In the genomic region with DNA sequence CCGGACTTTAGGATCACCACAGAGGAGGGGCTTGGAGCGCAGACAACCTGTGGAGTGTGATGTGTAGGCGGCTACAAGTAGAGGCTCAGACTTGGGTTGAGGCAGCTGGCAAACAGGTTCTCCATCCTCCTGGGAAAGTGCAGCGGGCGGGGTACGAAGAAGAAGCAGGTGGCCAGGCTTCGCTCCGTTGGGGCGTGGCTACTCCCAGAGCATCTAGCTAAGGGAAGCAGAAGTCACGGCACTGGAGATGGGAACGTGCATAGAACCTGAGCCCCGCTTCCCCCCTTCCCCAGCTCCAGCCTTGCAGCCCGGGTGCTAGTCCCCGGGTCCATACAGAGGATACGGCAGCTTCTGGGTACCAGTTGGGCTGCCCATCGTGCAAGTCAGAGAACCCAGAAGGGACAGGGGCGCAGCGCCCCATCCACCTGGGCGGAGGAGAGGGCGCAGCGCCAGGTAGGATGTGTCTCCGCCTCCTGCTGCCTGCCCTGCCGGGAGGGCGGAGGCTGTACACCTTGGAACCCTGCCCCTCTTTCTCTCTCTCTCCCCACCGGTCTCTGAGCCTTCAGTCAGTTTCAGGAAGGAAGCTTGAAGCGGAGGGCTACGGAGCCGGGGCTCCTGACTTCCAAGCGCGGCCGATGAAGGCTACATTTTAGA, we compare ENCODE assay signal across 9 mouse cellular contexts. TPM values are rescaled to one million over a fixed set of nuclear protein-coding genes. Genes with fewer than 3 reads are reported as not detected.
DNase-seq lines count a peak whose midpoint lies in the region; ATAC-seq lines count a peak whose summit lies in the region.
"Had no signal": no experiment of that assay in that cellular context is flagged by ENCODE, and none has a peak within 500 bp of the region (broad histone marks: within the 10 kb centered on the region; RNA-seq: fewer than 3 reads in every experiment).

Fut1 (plus strand) TSS at position 248 of the 654 bp plus-strand sequence.

- H3K27ac ChIP-seq in intestine, embryonic 16.5 days (ENCODE audit: low read length): no peak within 1 kb of the TSS
- peak within 1 kb of the TSS; percentile 43 for H3K27ac ChIP-seq in stomach, embryonic 16.5 days (ENCODE audit: low read length)

- peaks cover 3% of the 10 kb centered on the region; the same call in 1 of the 2 replicates for H3K4me1 ChIP-seq in intestine, embryonic 16.5 days (ENCODE audit: control insufficient read depth, insufficient read depth, low read length)
- H3K4me1 ChIP-seq in stomach, embryonic 16.5 days (ENCODE audit: control insufficient read depth, insufficient read depth, low read length): peaks cover 8% of the 10 kb centered on the region; the same call in 1 of the 2 replicates

- 6% methylated on average over 29 of the region's 31 CpGs for WGBS in intestine, embryonic 16.5 days
- 6% methylated on average over 30 of the region's 31 CpGs for WGBS in stomach, embryonic 16.5 days

- peak within 1 kb of the TSS; percentile 17 for H3K4me3 ChIP-seq in intestine, embryonic 16.5 days (ENCODE audit: low read length)
- peak within 1 kb of the TSS; percentile 30 for H3K4me3 ChIP-seq in stomach, embryonic 16.5 days (replicated peaks; ENCODE audit: low read length)

- no peaks in the 10 kb centered on the region for H3K36me3 ChIP-seq in intestine, embryonic 16.5 days (ENCODE audit: control insufficient read depth, insufficient read depth, low read length)
- no peaks in the 10 kb centered on the region for H3K36me3 ChIP-seq in stomach, embryonic 16.5 days (ENCODE audit: control insufficient read depth, insufficient read depth, low read length)

- peak within 1 kb of the TSS; percentile 34 for H3K4me2 ChIP-seq in intestine, embryonic 16.5 days (ENCODE audit: low read depth, low read length)
- peak within 1 kb of the TSS; percentile 52 for H3K4me2 ChIP-seq in stomach, embryonic 16.5 days (ENCODE audit: low read depth, low read length)

- ATAC-seq in frontal cortex, adult (ENCODE audit: low TSS enrichment): peak; percentile 31; the same call in 1 of the 2 replicates
- ATAC-seq in intestine, embryonic 16.5 days: peak; percentile 71
- peak; percentile 72 for ATAC-seq in stomach, embryonic 16.5 days (ENCODE audit: insufficient read depth, low FRiP score)

- H3K27me3 ChIP-seq in intestine, embryonic 16.5 days (replicated peaks; ENCODE audit: control insufficient read depth, insufficient read depth, low read length): peaks cover 20% of the 10 kb centered on the region
- 0 out of 2 replicates have a peak, but pooled peaks cover 3% of the 10 kb centered on the region for H3K27me3 ChIP-seq in stomach, embryonic 16.5 days (ENCODE audit: control insufficient read depth, insufficient read depth, low read length)

- intact Hi-C loops in gastrocnemius, postnatal 36 days (cut with DNase I): loop anchor here (5.0 kb wide), 1 partner anchor 50 kb away; the partner anchor contains the start of gene Fut2

- no peaks in the 10 kb centered on the region for H3K9me3 ChIP-seq in intestine, embryonic 16.5 days (ENCODE audit: control insufficient read depth, low read length)
- H3K9me3 ChIP-seq in stomach, embryonic 16.5 days (replicated peaks; ENCODE audit: control insufficient read depth, low read length): no peaks in the 10 kb centered on the region

- DNase-seq in frontal cortex, postnatal 25 days (ENCODE audit: low spot score in 2 of 2): no peak
- DNase-seq in right cerebral cortex, postnatal 25 days: peak; percentile 43
- DNase-seq in right cerebral cortex, postnatal 4 days: no peak
- no peak for DNase-seq in gastrocnemius, postnatal 36 days
- no peak for DNase-seq in layer of hippocampus, postnatal 10 days (ENCODE audit: low spot score in 2 of 2)

- H3K9ac ChIP-seq in intestine, embryonic 16.5 days (ENCODE audit: low read depth, low read length): 0 out of 2 replicates have a peak within 1 kb of the TSS, but pooled peaks have one; percentile 15
- H3K9ac ChIP-seq in stomach, embryonic 16.5 days (ENCODE audit: low read length): peak within 1 kb of the TSS; percentile 18; the same call in 1 of the 2 replicates

RNA-seq across cellular contexts. Expression of gene Fut1, which starts in this region (rescaled TPM):
- 0.48 and 0.61 TPM in 2 replicates for polyA plus RNA-seq in intestine, embryonic 16.5 days (2015; fragmentation: Nextera tagmentation; extraction: Ambion mirVana)
- 1.2 and 1.5 TPM in 2 replicates for polyA plus RNA-seq in stomach, embryonic 16.5 days (2015; fragmentation: Nextera tagmentation; extraction: Ambion mirVana)
- total RNA-seq in gastrocnemius, postnatal 36 days (2021): not detected
- under 1 TPM; 0.20 to 0.71 TPM for total RNA-seq in layer of hippocampus, postnatal 10 days (2021)
- total RNA-seq: liver, adult 2 months had no signal

Comparison
In these comparisons a context has a peak if more than half of its experiments do, and no peak if none do; other contexts are left out.
1. Peak in ATAC-seq, H3K4me3 ChIP-seq, H3K9ac ChIP-seq and H3K4me2 ChIP-seq in intestine, embryonic 16.5 days; RNA of the gene not detected or under 1 TPM.